Mouse (Mus musculus) lung, adult 2 months (tissue): ENCODE data around the gene Nlrx1. TPM values are rescaled to one million over a fixed set of nuclear protein-coding genes. Genes with fewer than 3 reads are reported as not detected.

ENCODE experiments used
- DNase-seq: peaks from one replicate; pipeline ENCODE4 v3.0.0; 2022
- H3K4me1 ChIP-seq: fragments of 200-500 bp; 2 replicates; pipeline ENCODE4 v1.6.1; 2011; ENCODE audit warnings: low read length; ENCODE audit not compliant: control insufficient read depth, insufficient read depth
- H3K4me3 ChIP-seq: fragments of 200-500 bp; replicated peaks from 2 replicates; pipeline ENCODE3; 2011; ENCODE audit warnings: low read depth, mild to moderate bottlenecking, control low read depth, low read length; ENCODE audit errors: extremely low read depth
- CTCF ChIP-seq: fragments of 200-500 bp; IDR thresholded peaks from 2 replicates; pipeline ENCODE4 v1.5.1; 2011; ENCODE audit warnings: mild to moderate bottlenecking, low read length, control low read depth; ENCODE audit not compliant: insufficient read depth
- POLR2A ChIP-seq: fragments of 200-500 bp; IDR thresholded peaks from 2 replicates; pipeline ENCODE4 v1.6.1; 2011; ENCODE audit warnings: low read depth, mild to moderate bottlenecking, control low read depth, low read length, borderline replicate concordance; ENCODE audit errors: extremely low read depth
- WGBS: fragments of 180-500 bp; shearing (Covaris S2); methylation state at CpG from one replicate; pipeline ENCODE4 v1.1.7; 2018; 5-methylcytosine and 5-hydroxymethylcytosine counted together
- polyA plus RNA-seq: library from polyadenylated mRNA; depleted of rRNA; stranded (reverse); fragments of >200 nt; gene quantifications from 2 replicates; pipeline ENCODE4 v1.2.3, GENCODE M21; 2012; rRNA removed

Gene Nlrx1
- polyA plus RNA-seq, 1 experiment = 15.8 TPM

GRCm38 (mm10) chr9:44212406-44212805 is 56.0 kb downstream of the Nlrx1 start:
- TF ChIP-seq CTCF = no peak
- no peak for TF ChIP-seq POLR2A
- 82% methylated on average over 4 of the region's 4 CpGs for WGBS
- Histone ChIP-seq H3K4me1 (no peaks in the 10 kb centered on the region), H3K4me3 (no peak overlapping the region)
- DNase-seq = no peak

- Histone ChIP-seq H3K4me1 (no peaks in the 10 kb centered on the region), H3K4me3 (no peak overlapping the region)
- WGBS = 93% methylated on average over 4 of the region's 4 CpGs
- no peak for DNase-seq
- TF ChIP-seq POLR2A (no peak), CTCF (no peak)
Observed at GRCm38 (mm10) chr9:44209416-44209815, 59.0 kb downstream of the Nlrx1 start.

GRCm38 (mm10) chr9:44207840-44208239 is 60.6 kb downstream of the Nlrx1 start:
- Histone ChIP-seq H3K4me1 (no peaks in the 10 kb centered on the region), H3K4me3 (no peak overlapping the region)
- TF ChIP-seq CTCF (no peak), POLR2A (no peak)
- 94% methylated on average over 2 of the region's 2 CpGs for WGBS
- DNase-seq = no peak

Other genes starting within 250 kb of the Nlrx1 start
- 22.0 and 34.3 TPM in 2 replicates for gene Thy1, start 225.2 kb downstream of the Nlrx1 start, polyA plus RNA-seq
- 5.7 and 9.2 TPM in 2 replicates for gene Usp2, start 201.6 kb downstream of the Nlrx1 start, polyA plus RNA-seq
- 0.25 and 0.34 TPM in 2 replicates for gene Mfrp, start 166.9 kb downstream of the Nlrx1 start, polyA plus RNA-seq
- gene C1qtnf5, start 161.4 kb downstream of the Nlrx1 start, polyA plus RNA-seq = 29.0 and 31.0 TPM in 2 replicates
- gene Gm49380, start 155.1 kb downstream of the Nlrx1 start, polyA plus RNA-seq = 0.27 TPM in 1 of 2 replicates, not detected in the other
- 24.6 and 25.0 TPM in 2 replicates for gene Rnf26, start 155.1 kb downstream of the Nlrx1 start, polyA plus RNA-seq
- gene Mcam, start 134.1 kb downstream of the Nlrx1 start, polyA plus RNA-seq = 170 and 209 TPM in 2 replicates
- 9.0 and 14.2 TPM in 2 replicates for gene Cbl, start 34.5 kb downstream of the Nlrx1 start, polyA plus RNA-seq
- 13.8 and 26.9 TPM in 2 replicates for gene Ccdc153, start 27.9 kb downstream of the Nlrx1 start, polyA plus RNA-seq
- gene Pdzd3, start 17.1 kb downstream of the Nlrx1 start, polyA plus RNA-seq = 0.11 and 0.12 TPM in 2 replicates
- gene Abcg4, start 20.0 kb upstream of the Nlrx1 start, polyA plus RNA-seq = 1.7 and 1.9 TPM in 2 replicates
- gene Hinfp, start 37.1 kb upstream of the Nlrx1 start, polyA plus RNA-seq = 16.9 and 21.3 TPM in 2 replicates
- gene C2cd2l, start 51.7 kb upstream of the Nlrx1 start, polyA plus RNA-seq = 77.9 and 88.0 TPM in 2 replicates
- 50.0 and 58.7 TPM in 2 replicates for gene Dpagt1, start 57.4 kb upstream of the Nlrx1 start, polyA plus RNA-seq
- gene H2afx, start 66.1 kb upstream of the Nlrx1 start, polyA plus RNA-seq = 41.3 and 50.1 TPM in 2 replicates
- 21.8 and 27.7 TPM in 2 replicates for gene Hmbs, start 75.6 kb upstream of the Nlrx1 start, polyA plus RNA-seq
- 21.6 and 30.2 TPM in 2 replicates for gene Vps11, start 93.1 kb upstream of the Nlrx1 start, polyA plus RNA-seq
- gene Hyou1, start 110.9 kb upstream of the Nlrx1 start, polyA plus RNA-seq = 43.2 and 49.6 TPM in 2 replicates
- 20.7 and 29.8 TPM in 2 replicates for gene Slc37a4, start 128.3 kb upstream of the Nlrx1 start, polyA plus RNA-seq
- gene Rps25, start 138.5 kb upstream of the Nlrx1 start, polyA plus RNA-seq = 117 and 226 TPM in 2 replicates
- 42.2 and 43.8 TPM in 2 replicates for gene Trappc4, start 139.0 kb upstream of the Nlrx1 start, polyA plus RNA-seq
- 16.4 and 23.0 TPM in 2 replicates for gene Ccdc84, start 150.0 kb upstream of the Nlrx1 start, polyA plus RNA-seq
- 0.16 TPM in 1 of 2 replicates, not detected in the other for gene Foxr1, start 172.5 kb upstream of the Nlrx1 start, polyA plus RNA-seq
- 4.0 and 4.4 TPM in 2 replicates for gene Upk2, start 186.4 kb upstream of the Nlrx1 start, polyA plus RNA-seq
- 69.0 and 70.7 TPM in 2 replicates for gene Bcl9l, start 214.2 kb upstream of the Nlrx1 start, polyA plus RNA-seq